Mouse (Mus musculus): Measurements from ENCODE around the gene Olfr1145. TPM values are rescaled to one million over a fixed set of nuclear protein-coding genes. Genes with fewer than 3 reads are reported as not detected.

Olfr1145 gene
- polyA plus RNA-seq (2016; fragmentation: Nextera tagmentation; extraction: Ambion mirVana): not detected in 2 replicates

GRCm38 (mm10) chr2:87809522-87809921, at the start of gene Olfr1145:
Gene Olfr1145 (plus strand): TSS chr2:87809822.
- H3K4me3 ChIP-seq: no peak within 1 kb of the TSS
- 82% methylated on average over 1 of the region's 1 CpGs for WGBS

DNA sequence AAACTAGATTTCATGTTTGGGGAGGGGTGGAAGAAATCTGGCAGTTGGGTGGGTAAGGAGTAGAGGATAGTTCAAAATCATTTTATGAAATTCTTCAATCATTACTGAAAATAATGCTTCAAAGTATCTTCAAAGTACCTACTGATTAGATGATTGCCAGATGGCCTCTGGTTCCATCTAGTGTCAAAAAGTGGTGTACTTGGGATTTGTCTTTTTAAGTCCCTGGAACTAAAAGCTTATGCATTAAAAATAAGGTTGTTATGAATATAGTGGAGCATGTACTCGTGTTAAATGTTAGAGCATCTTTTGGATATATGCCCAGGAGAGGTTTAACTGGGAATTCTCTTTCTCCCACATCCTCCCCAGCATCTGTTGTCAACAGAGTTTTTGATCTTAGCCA, 33.5 kb upstream of the Olfr1145 start:
- no peak for ATAC-seq (ENCODE audit: low FRiP score, low read depth)
- WGBS: 50% methylated on average over 1 of the region's 1 CpGs

More at GRCm38 (mm10) chr2:87809522-87809921, at the start of gene Olfr1145:
- Histone ChIP-seq H3K4me1 (no peaks in the 10 kb centered on the region), H3K27me3 (replicated peaks) (no peaks in the 10 kb centered on the region), H3K4me2 (replicated peaks) (no peak within 1 kb of the TSS), H3K27ac (no peak within 1 kb of the TSS), H3K9me3 (no peaks in the 10 kb centered on the region), H3K36me3 (no peaks in the 10 kb centered on the region), H3K9ac (no peak within 1 kb of the TSS)
- ATAC-seq (ENCODE audit: low FRiP score, low read depth): no peak

DNA sequence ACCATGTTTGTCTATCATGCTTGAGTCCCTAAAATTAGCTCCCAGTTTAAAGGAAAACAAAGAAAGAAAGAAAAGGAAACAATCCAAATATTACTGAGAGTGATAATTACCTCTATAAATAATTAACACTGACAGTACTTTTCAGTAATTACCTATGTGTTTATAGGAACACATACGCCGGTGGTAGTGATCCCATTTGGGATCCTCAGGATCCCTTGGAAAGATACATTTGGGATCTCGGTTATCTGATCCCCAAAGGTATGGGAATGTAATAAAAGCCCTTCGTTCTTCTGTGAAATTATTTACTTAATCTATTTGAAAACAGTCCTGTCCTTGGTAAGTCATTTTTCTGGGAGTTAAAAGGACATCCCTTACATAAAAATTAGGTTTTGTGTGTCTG, 30.4 kb upstream of the Olfr1145 start, which contains the start of gene Olfr152:
TSS of gene Olfr152 (plus strand) at position 301 of the 400 bp plus-strand sequence.
- Histone ChIP-seq H3K36me3 (no peaks in the 10 kb centered on the region), H3K9me3 (no peaks in the 10 kb centered on the region), H3K9ac (no peak within 1 kb of the TSS), H3K4me2 (replicated peaks) (no peak within 1 kb of the TSS), H3K27me3 (replicated peaks) (no peaks in the 10 kb centered on the region), H3K27ac (no peak within 1 kb of the TSS), H3K4me3 (no peak within 1 kb of the TSS), H3K4me1 (no peaks in the 10 kb centered on the region)
- no peak for ATAC-seq (ENCODE audit: low FRiP score, low read depth)
- WGBS: 89% methylated on average over 4 of the region's 4 CpGs

More for the DNA sequence above, 33.5 kb upstream of the Olfr1145 start:
- Histone ChIP-seq H3K4me2 (replicated peaks) (no peak overlapping the region), H3K4me1 (no peaks in the 10 kb centered on the region), H3K4me3 (no peak overlapping the region), H3K9ac (no peak overlapping the region), H3K9me3 (no peaks in the 10 kb centered on the region), H3K27me3 (replicated peaks) (no peaks in the 10 kb centered on the region), H3K36me3 (no peaks in the 10 kb centered on the region), H3K27ac (no peak overlapping the region)

- no peak within 1 kb of the TSS for H3K27ac ChIP-seq
- no peak for ATAC-seq (ENCODE audit: low FRiP score, low read depth)
- no peaks in the 10 kb centered on the region for H3K36me3 ChIP-seq
- H3K4me2 ChIP-seq (replicated peaks): no peak within 1 kb of the TSS
- H3K9me3 ChIP-seq: no peaks in the 10 kb centered on the region
- H3K27me3 ChIP-seq (replicated peaks): no peaks in the 10 kb centered on the region
- no peak within 1 kb of the TSS for H3K9ac ChIP-seq
- H3K4me3 ChIP-seq: no peak within 1 kb of the TSS
- no peaks in the 10 kb centered on the region for H3K4me1 ChIP-seq
Observed at GRCm38 (mm10) chr2:87800292-87800691, 9.3 kb upstream of the Olfr1145 start, which contains the start of gene Olfr1143. Gene Olfr1143 (plus strand): TSS chr2:87800592.

GRCm38 (mm10) chr2:87830233-87830632, 20.6 kb downstream of the Olfr1145 start, which contains the start of gene Olfr1148:
Gene Olfr1148 (plus strand): TSS chr2:87830533.
- Histone ChIP-seq H3K36me3 (no peaks in the 10 kb centered on the region), H3K27ac (no peak within 1 kb of the TSS), H3K9ac (no peak within 1 kb of the TSS), H3K9me3 (no peaks in the 10 kb centered on the region), H3K4me3 (no peak within 1 kb of the TSS), H3K4me1 (no peaks in the 10 kb centered on the region), H3K4me2 (replicated peaks) (no peak within 1 kb of the TSS), H3K27me3 (replicated peaks) (no peaks in the 10 kb centered on the region)
- 98% methylated on average over 1 of the region's 1 CpGs for WGBS
- ATAC-seq (ENCODE audit: low FRiP score, low read depth): no peak

- no peak for ATAC-seq (ENCODE audit: low FRiP score, low read depth)
- Histone ChIP-seq H3K27ac (no peak within 1 kb of the TSS), H3K9me3 (no peaks in the 10 kb centered on the region), H3K36me3 (no peaks in the 10 kb centered on the region), H3K27me3 (replicated peaks) (no peaks in the 10 kb centered on the region), H3K4me1 (no peaks in the 10 kb centered on the region), H3K4me3 (no peak within 1 kb of the TSS), H3K9ac (no peak within 1 kb of the TSS), H3K4me2 (replicated peaks) (no peak within 1 kb of the TSS)
- 80% methylated on average over 1 of the region's 1 CpGs for WGBS
Observed at GRCm38 (mm10) chr2:87843693-87844092, 34.1 kb downstream of the Olfr1145 start, which contains the start of gene Olfr1150-ps1. Gene Olfr1150-ps1 (plus strand): TSS chr2:87843993.

GRCm38 (mm10) chr2:87855562-87855961, 45.9 kb downstream of the Olfr1145 start, which contains the start of gene Olfr1151:
Gene Olfr1151 (plus strand): TSS chr2:87855862.
- no peaks in the 10 kb centered on the region for H3K36me3 ChIP-seq
- H3K4me2 ChIP-seq (replicated peaks): no peak within 1 kb of the TSS
- H3K27ac ChIP-seq: no peak within 1 kb of the TSS
- H3K4me3 ChIP-seq: no peak within 1 kb of the TSS
- WGBS: 93% methylated on average over 1 of the region's 1 CpGs
- H3K9me3 ChIP-seq: no peaks in the 10 kb centered on the region
- no peaks in the 10 kb centered on the region for H3K27me3 ChIP-seq (replicated peaks)
- no peaks in the 10 kb centered on the region for H3K4me1 ChIP-seq
- no peak for ATAC-seq (ENCODE audit: low FRiP score, low read depth)
- no peak within 1 kb of the TSS for H3K9ac ChIP-seq

Other genes starting within 250 kb of the Olfr1145 start
- gene Olfr1129, start 235.9 kb upstream of the Olfr1145 start, polyA plus RNA-seq (2016; fragmentation: Nextera tagmentation; extraction: Ambion mirVana): not detected in 2 replicates
- gene Olfr1130, start 203.6 kb upstream of the Olfr1145 start, polyA plus RNA-seq (2016; fragmentation: Nextera tagmentation; extraction: Ambion mirVana): not detected in 2 replicates
- gene Olfr1131, start 182.7 kb upstream of the Olfr1145 start, polyA plus RNA-seq (2016; fragmentation: Nextera tagmentation; extraction: Ambion mirVana): not detected in 2 replicates
- gene Olfr1132, start 172.3 kb upstream of the Olfr1145 start, polyA plus RNA-seq (2016; fragmentation: Nextera tagmentation; extraction: Ambion mirVana): not detected in 2 replicates
- not detected in 2 replicates for gene Olfr1133, start 162.4 kb upstream of the Olfr1145 start, polyA plus RNA-seq (2016; fragmentation: Nextera tagmentation; extraction: Ambion mirVana)
- gene Olfr1134, start 151.4 kb upstream of the Olfr1145 start, polyA plus RNA-seq (2016; fragmentation: Nextera tagmentation; extraction: Ambion mirVana): not detected in 2 replicates
- not detected in 2 replicates for gene Olfr1135, start 136.2 kb upstream of the Olfr1145 start, polyA plus RNA-seq (2016; fragmentation: Nextera tagmentation; extraction: Ambion mirVana)
- gene Olfr1136, start 115.9 kb upstream of the Olfr1145 start, polyA plus RNA-seq (2016; fragmentation: Nextera tagmentation; extraction: Ambion mirVana): not detected in 2 replicates
- gene Olfr1137, start 96.6 kb upstream of the Olfr1145 start, polyA plus RNA-seq (2016; fragmentation: Nextera tagmentation; extraction: Ambion mirVana): not detected in 2 replicates
- not detected in 2 replicates for gene Olfr1138, start 69.8 kb upstream of the Olfr1145 start, polyA plus RNA-seq (2016; fragmentation: Nextera tagmentation; extraction: Ambion mirVana)
- gene Olfr1140, start 66.1 kb upstream of the Olfr1145 start, polyA plus RNA-seq (2016; fragmentation: Nextera tagmentation; extraction: Ambion mirVana): not detected in 2 replicates
- not detected in 2 replicates for gene Olfr1141, start 55.8 kb upstream of the Olfr1145 start, polyA plus RNA-seq (2016; fragmentation: Nextera tagmentation; extraction: Ambion mirVana)
- gene Olfr152, start 30.3 kb upstream of the Olfr1145 start, polyA plus RNA-seq (2016; fragmentation: Nextera tagmentation; extraction: Ambion mirVana): not detected in 2 replicates
- not detected in 2 replicates for gene Olfr1143, start 9.2 kb upstream of the Olfr1145 start, polyA plus RNA-seq (2016; fragmentation: Nextera tagmentation; extraction: Ambion mirVana)
- not detected in 2 replicates for gene Olfr1148, start 20.7 kb downstream of the Olfr1145 start, polyA plus RNA-seq (2016; fragmentation: Nextera tagmentation; extraction: Ambion mirVana)
- not detected in 2 replicates for gene Olfr1150-ps1, start 34.2 kb downstream of the Olfr1145 start, polyA plus RNA-seq (2016; fragmentation: Nextera tagmentation; extraction: Ambion mirVana)
- gene Olfr1151, start 46.0 kb downstream of the Olfr1145 start, polyA plus RNA-seq (2016; fragmentation: Nextera tagmentation; extraction: Ambion mirVana): not detected in 2 replicates
- gene Olfr1152, start 56.7 kb downstream of the Olfr1145 start, polyA plus RNA-seq (2016; fragmentation: Nextera tagmentation; extraction: Ambion mirVana): 0.03 TPM in 1 of 2 replicates, not detected in the other
- not detected in 2 replicates for gene Olfr1153, start 85.1 kb downstream of the Olfr1145 start, polyA plus RNA-seq (2016; fragmentation: Nextera tagmentation; extraction: Ambion mirVana)
- gene Olfr1154, start 95.3 kb downstream of the Olfr1145 start, polyA plus RNA-seq (2016; fragmentation: Nextera tagmentation; extraction: Ambion mirVana): not detected in 2 replicates
- not detected in 2 replicates for gene Olfr1155, start 135.3 kb downstream of the Olfr1145 start, polyA plus RNA-seq (2016; fragmentation: Nextera tagmentation; extraction: Ambion mirVana)
- gene Olfr1156, start 143.3 kb downstream of the Olfr1145 start, polyA plus RNA-seq (2016; fragmentation: Nextera tagmentation; extraction: Ambion mirVana): not detected in 2 replicates
- gene Olfr1157, start 158.5 kb downstream of the Olfr1145 start, polyA plus RNA-seq (2016; fragmentation: Nextera tagmentation; extraction: Ambion mirVana): not detected in 2 replicates
- not detected in 2 replicates for gene Olfr74, start 164.8 kb downstream of the Olfr1145 start, polyA plus RNA-seq (2016; fragmentation: Nextera tagmentation; extraction: Ambion mirVana)
- not detected in 2 replicates for gene Olfr1158, start 180.3 kb downstream of the Olfr1145 start, polyA plus RNA-seq (2016; fragmentation: Nextera tagmentation; extraction: Ambion mirVana)
- not detected in 2 replicates for gene Olfr1160, start 198.4 kb downstream of the Olfr1145 start, polyA plus RNA-seq (2016; fragmentation: Nextera tagmentation; extraction: Ambion mirVana)
- gene Olfr1161, start 213.0 kb downstream of the Olfr1145 start, polyA plus RNA-seq (2016; fragmentation: Nextera tagmentation; extraction: Ambion mirVana): not detected in 2 replicates
- gene Olfr73, start 227.9 kb downstream of the Olfr1145 start, polyA plus RNA-seq (2016; fragmentation: Nextera tagmentation; extraction: Ambion mirVana): not detected in 2 replicates
- gene Olfr1162, start 241.3 kb downstream of the Olfr1145 start, polyA plus RNA-seq (2016; fragmentation: Nextera tagmentation; extraction: Ambion mirVana): not detected in 2 replicates